Mouse (Mus musculus) cortical plate, adult 2 months (tissue): ENCODE results near the gene Whamm. TPM values are rescaled to one million over a fixed set of nuclear protein-coding genes. Genes with fewer than 3 reads are reported as not detected.

ENCODE experiments used
- H3K27ac ChIP-seq: fragments of 200-500 bp; 2 replicates; pipeline ENCODE4 v1.5.1; 2012; ENCODE audit warnings: low read length, control low read depth, inconsistent platforms; ENCODE audit not compliant: insufficient read depth
- H3K4me1 ChIP-seq: fragments of 200-500 bp; 2 replicates; pipeline ENCODE4 v1.6.1; 2011; ENCODE audit warnings: low read length; ENCODE audit not compliant: control insufficient read depth, insufficient read depth
- H3K4me3 ChIP-seq: fragments of 200-500 bp; 2 replicates; pipeline ENCODE4 v1.5.1; 2011; ENCODE audit warnings: mild to moderate bottlenecking, low read length, control low read depth; ENCODE audit not compliant: insufficient read depth
- CTCF ChIP-seq: fragments of 200-500 bp; IDR thresholded peaks from 2 replicates; pipeline ENCODE4 v1.5.1; 2011; ENCODE audit warnings: mild to moderate bottlenecking, control low read depth, low read length; ENCODE audit not compliant: insufficient read depth; ENCODE audit errors: extremely low read depth
- POLR2A ChIP-seq: fragments of 200-500 bp; IDR thresholded peaks from 2 replicates; pipeline ENCODE4 v1.6.1; 2011; ENCODE audit warnings: mild to moderate bottlenecking, low read length, control low read depth; ENCODE audit not compliant: insufficient read depth; ENCODE audit errors: extremely low read depth
- polyA plus RNA-seq: library from polyadenylated mRNA; depleted of rRNA; stranded (reverse); fragments of >200 nt; gene quantifications from 2 replicates; pipeline ENCODE4 v1.2.3, GENCODE M21; 2012

The Whamm gene
- polyA plus RNA-seq, 1 experiment: 19.9 TPM

DNA sequence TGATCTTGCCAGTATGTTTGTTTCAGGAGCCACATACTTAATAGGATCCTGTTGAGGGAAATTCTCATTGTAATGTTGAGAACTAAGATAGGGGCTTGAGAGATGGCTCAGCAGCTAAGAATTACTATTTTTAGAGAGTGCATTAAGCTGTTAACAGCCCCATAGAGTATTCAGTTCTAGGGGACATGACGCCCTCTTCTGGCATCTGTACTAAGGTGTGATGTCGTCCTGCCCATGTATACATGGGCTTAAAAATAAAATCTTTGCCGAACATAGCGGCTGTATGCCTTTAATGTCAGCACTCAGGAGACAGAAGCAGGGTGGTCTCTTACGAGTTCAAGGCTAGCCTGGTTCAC lies 336 bp upstream of the Whamm start:
- TF ChIP-seq CTCF (peak; percentile 37; the same call in 1 of the 2 replicates), POLR2A (no peak)
- Histone ChIP-seq H3K4me1 (peaks cover 8% of the 10 kb centered on the region; the same call in 1 of the 2 replicates), H3K27ac (no peak overlapping the region), H3K4me3 (peak overlapping the region; percentile 99)

DNA sequence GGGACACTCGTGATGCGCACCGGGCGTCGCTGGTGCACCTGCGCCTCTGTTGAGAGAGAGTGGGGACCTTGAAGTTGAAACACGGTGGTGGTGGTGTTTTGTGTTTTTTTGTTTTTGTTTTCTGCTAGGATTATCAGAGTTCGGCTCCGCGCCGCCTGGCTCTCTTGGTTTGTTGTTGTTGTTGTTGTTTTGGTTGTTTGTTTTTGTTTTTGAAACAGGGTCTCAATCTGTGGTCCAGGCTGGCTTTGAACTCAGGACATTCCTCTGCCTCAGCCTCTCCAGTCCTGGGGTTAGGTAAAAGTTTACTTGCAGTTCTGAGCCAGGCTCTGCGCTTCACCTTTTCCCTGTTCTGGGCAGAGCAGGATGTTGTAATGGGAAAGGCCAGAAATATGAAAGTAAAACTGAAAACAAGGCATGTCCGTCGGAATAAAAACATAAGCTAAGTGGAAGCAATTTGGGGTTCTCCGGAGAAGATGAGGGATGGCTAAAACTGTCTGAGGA lies 925 bp downstream of the Whamm start:
- TF ChIP-seq CTCF (no peak), POLR2A (no peak)
- H3K4me1 ChIP-seq: peaks cover 8% of the 10 kb centered on the region; the same call in 1 of the 2 replicates
- H3K27ac ChIP-seq: peak overlapping the region; percentile 94
- H3K4me3 ChIP-seq: peak overlapping the region; percentile 99

DNA sequence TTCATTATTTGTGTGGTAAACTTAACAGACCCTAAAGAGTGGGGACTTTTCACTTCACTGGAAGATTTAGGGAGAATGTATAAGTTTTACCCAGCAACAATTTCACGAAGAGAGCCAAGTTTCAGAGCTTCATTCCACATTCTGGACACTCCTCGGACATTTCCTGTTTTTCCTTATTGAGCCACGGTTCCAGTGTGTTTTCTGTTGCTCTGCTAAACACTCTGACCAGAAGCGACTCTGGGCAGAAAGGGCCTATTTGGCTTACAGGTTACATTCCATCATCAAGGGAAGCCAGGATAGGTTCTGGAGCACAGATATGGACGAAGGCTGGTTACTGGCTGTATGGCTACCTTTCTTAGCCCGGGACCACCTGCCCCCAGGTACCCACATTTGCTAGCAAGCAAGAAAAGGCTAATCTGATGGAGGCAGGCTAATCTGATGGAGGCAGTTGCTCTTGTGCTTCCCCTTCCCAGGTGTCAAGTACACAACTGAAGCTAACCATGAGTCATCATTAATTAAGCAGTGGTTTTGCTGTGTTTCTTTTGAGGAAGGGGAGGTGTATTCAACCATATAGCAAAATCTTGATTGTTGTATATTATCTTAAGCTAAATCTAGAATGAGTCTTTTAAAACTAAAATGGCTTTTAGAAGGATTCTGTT lies 1.7 kb downstream of the Whamm start:
- H3K4me1 ChIP-seq: peaks cover 8% of the 10 kb centered on the region; the same call in 1 of the 2 replicates
- no peak for TF ChIP-seq POLR2A
- TF ChIP-seq CTCF: no peak
- H3K27ac ChIP-seq: no peak overlapping the region
- H3K4me3 ChIP-seq: peak overlapping the region; percentile 99

GRCm38 (mm10) chr7:81573397-81573796 lies 2.3 kb downstream of the Whamm start:
- no peak overlapping the region for H3K4me3 ChIP-seq
- TF ChIP-seq CTCF: no peak
- H3K27ac ChIP-seq: no peak overlapping the region
- H3K4me1 ChIP-seq: peaks cover 8% of the 10 kb centered on the region; the same call in 1 of the 2 replicates

DNA sequence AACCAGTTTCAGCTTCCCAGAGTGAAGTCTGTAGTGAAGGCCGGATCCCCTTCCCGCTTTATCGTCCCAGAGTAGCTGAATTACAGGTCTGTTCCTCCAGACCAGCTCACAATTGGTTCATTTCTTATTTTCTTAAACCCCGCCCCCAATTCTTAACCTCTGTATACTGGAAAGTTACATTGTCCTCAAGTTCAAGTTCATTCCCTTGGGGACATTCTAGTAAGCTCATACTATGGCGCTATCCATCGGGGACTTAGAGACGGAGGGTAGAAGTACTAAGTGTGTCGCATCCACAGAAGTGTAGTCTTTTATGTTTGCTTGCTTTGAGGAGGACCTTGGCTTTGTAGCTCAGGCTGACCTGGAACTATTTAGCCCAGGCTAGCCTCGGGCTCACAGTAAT lies 2.8 kb downstream of the Whamm start:
- TF ChIP-seq CTCF (no peak), POLR2A (no peak)
- no peak overlapping the region for H3K4me3 ChIP-seq
- peaks cover 8% of the 10 kb centered on the region; the same call in 1 of the 2 replicates for H3K4me1 ChIP-seq
- H3K27ac ChIP-seq: no peak overlapping the region

- Histone ChIP-seq H3K27ac (no peak overlapping the region), H3K4me3 (no peak overlapping the region), H3K4me1 (peaks cover 8% of the 10 kb centered on the region; the same call in 1 of the 2 replicates)
- TF ChIP-seq POLR2A: no peak
- no peak for TF ChIP-seq CTCF
Observed at GRCm38 (mm10) chr7:81575606-81576005, 4.5 kb downstream of the Whamm start.

GRCm38 (mm10) chr7:81577872-81578271 lies 6.8 kb downstream of the Whamm start:
- H3K27ac ChIP-seq: no peak overlapping the region
- H3K4me1 ChIP-seq: peaks cover 5% of the 10 kb centered on the region; the same call in 1 of the 2 replicates
- H3K4me3 ChIP-seq: no peak overlapping the region
- TF ChIP-seq POLR2A (no peak), CTCF (no peak)

DNA sequence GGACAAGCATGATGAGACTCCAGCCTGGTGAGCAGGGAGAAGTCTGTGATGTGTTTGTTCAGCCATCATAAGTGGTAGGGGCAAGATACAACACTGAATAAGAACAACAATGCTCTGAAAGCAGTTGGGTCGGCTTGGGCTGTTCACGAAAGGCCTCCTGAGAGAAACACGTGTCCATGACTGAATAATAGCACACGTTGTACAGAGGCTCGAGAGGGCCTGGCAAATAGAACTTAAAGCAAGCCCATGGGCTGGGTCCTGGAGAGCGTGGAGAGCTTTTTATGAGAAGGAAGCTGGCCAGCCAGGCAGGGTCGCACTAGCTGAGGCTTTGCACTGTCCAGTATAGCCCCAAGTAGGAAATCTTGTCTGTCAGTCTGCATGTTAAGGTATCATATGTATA lies 7.3 kb downstream of the Whamm start:
- TF ChIP-seq CTCF: no peak
- no peak for TF ChIP-seq POLR2A
- Histone ChIP-seq H3K4me3 (no peak overlapping the region), H3K27ac (no peak overlapping the region), H3K4me1 (peaks cover 1% of the 10 kb centered on the region; the same call in 1 of the 2 replicates)

DNA sequence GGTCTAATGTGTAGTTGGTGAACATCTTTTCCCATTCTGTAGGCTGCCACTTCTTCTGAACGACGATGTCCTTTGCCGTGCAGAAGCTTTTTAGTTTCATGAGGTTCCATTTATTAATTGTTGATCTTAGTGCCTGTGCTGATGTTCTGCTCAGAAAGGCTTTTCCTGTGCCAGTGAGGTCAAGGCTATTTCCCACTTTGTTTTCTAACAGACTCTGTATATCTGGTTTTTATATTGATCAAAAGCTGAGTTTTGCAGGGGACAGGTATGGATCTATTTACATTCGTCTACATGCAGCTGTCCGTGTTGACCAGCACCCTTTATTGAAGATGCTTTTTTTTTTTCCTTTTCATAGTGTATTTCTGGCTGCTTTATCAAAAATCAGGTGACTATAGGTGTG lies 8.2 kb downstream of the Whamm start:
- H3K4me3 ChIP-seq: no peak overlapping the region
- no peaks in the 10 kb centered on the region for H3K4me1 ChIP-seq
- no peak for TF ChIP-seq POLR2A
- TF ChIP-seq CTCF: no peak
- no peak overlapping the region for H3K27ac ChIP-seq

- H3K4me3 ChIP-seq: no peak overlapping the region
- no peak overlapping the region for H3K27ac ChIP-seq
- TF ChIP-seq POLR2A (no peak), CTCF (no peak)
- H3K4me1 ChIP-seq: no peaks in the 10 kb centered on the region
Observed at GRCm38 (mm10) chr7:81583512-81583911, 12.4 kb downstream of the Whamm start.
